Mouse (Mus musculus) spleen, postnatal 10 days (tissue): ENCODE data around the gene Mto1.

Experiments
- DNase-seq, 2 experiments: peaks; one replicate each; pipeline ENCODE4 v3.0.0; 2021 to 2022; ENCODE audit warnings: low spot score in 2 of 2

Gene Mto1

GRCm38 (mm10) chr9:78447973-78448873 lies at the start of gene Mto1, which contains the start of gene Gm17324:
Gene Mto1, plus strand, starts transcription at chr9:78448208.
Gene Gm17324, minus strand, starts transcription at chr9:78448786.
- peak; percentile 91 to 92 for DNase-seq

DNA sequence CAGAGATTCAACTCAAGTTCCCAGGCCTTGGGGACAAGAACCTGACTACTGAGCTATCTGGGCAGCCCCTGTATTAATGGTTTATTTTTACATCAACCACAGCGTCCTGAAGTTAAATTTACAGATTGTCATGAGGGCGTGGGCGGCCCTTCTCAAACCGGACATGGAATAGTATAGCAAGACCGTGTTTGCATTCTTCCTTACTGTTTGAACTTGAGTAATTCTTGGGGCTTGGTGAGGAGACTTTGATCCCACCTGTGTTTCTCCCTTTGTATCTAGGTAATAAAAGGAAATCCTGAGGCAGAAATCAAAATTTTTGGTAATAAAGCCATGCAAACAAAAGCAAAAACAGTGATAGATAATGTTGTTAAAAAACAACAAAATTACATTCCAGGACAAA lies 47.4 kb upstream of the Mto1 start:
- no peak for DNase-seq

DNA sequence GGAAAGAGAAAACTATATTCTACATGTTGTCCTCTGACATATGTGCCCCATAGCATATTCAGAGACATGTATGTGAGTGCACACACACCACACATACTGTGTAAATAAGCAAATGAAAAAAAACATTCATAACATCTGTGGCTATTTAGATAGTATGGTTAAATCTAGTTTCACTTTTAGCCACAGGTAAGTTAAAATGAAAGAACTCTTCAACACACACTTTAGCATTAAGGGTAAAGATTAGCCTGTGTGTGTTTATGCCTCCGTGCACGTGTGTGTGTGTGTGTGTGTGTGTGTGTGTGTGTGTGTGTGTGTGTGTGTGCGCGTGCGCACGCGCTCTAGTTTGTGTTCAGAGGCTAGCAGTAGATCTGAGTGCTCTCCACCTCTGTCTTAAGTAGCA lies 46.4 kb upstream of the Mto1 start:
- DNase-seq: no peak

DNA sequence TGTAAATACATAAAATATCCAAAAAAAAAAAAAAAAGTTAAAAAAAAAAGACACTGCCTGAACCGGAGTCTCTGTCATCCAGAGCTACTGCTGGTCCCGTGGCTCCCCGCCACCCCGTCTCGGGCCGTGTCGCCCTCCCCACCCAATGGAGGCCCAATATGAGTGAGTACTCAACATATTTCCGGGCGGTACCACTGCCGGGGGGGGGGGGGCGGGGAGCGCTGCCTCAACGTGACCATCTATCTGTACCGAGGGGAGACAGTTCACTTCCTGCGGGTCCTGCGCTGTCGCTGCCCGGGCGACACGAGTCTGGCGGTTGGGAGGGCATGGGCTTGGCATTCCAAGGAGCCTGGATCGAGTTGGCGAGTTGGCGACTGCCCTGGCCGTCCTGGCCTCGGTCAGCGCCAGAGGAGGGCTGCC lies 20.6 kb upstream of the Mto1 start:
- no peak for DNase-seq

- DNase-seq: peak in 1 of 2 experiments; percentile 23
Observed at GRCm38 (mm10) chr9:78428185-78428584, 19.8 kb upstream of the Mto1 start.

DNA sequence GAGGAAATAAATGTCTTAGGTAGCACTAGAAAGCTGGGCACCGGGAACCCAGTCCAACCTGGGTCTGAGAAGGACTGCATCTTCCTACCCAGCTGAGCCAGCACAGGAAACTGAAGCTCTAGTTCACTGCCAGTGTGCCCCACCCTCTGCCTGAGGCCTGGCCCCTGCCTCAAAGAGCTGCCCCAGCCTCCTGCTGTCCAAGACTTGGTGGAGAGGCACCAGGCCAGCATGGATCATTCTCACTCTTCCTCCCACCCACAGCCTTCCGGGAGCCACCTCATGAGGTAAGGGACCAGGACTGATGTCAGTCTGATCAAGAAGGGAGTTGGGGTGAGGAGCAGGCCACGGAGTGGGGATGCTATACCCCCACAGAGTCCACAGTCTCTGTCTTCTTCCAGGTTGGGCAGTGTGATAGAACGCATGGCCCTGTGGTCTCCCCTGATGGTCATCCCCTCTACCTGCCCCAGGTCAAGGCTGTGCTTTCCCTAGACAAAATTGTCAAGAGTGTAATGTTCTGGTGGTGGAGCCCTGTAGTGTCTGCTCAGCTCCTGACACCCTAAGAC lies 19.1 kb upstream of the Mto1 start:
- DNase-seq: peak in 1 of 2 experiments; percentile 18

GRCm38 (mm10) chr9:78429551-78429950 lies 18.5 kb upstream of the Mto1 start:
- no peak for DNase-seq

DNA sequence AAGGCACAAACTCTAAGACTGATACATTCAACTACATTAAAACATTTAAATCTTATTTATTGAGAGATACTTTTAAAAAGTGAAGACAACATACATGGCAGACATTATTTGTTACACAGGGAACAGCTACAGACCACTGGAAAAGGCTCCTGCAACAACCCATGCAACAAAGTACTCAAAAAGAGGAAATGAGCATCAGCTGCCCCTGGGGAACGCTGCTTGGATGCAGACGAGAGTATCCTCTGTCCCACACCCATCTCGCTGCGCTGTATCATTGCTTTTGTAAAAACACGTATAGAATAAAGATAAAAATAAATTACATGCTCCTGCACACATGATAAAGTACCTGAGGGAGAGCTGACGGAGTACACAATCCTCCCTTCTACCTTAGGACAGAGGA lies 17.5 kb upstream of the Mto1 start:
- DNase-seq: peak in 1 of 2 experiments; percentile 72

GRCm38 (mm10) chr9:78432471-78432870 lies 15.5 kb upstream of the Mto1 start:
- DNase-seq: no peak

DNA sequence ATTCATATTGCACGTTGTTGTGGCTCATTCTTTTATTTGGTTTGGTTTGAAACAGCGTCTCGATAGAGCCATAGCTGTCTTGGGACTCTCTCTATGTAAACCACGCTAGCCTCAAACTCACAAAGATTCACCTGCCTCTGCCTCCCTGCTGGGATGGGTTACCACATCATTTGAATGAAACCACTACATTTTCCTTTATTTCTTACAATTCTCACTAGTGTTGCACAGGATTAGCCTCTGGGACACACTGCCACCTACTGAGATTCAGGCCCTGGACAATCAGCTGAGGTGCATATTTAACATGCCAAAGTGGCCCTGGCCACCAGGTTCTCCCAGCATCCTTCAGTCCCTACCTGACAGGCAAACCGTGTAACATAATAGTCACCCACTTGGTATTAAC lies 8.6 kb upstream of the Mto1 start:
- no peak for DNase-seq

DNA sequence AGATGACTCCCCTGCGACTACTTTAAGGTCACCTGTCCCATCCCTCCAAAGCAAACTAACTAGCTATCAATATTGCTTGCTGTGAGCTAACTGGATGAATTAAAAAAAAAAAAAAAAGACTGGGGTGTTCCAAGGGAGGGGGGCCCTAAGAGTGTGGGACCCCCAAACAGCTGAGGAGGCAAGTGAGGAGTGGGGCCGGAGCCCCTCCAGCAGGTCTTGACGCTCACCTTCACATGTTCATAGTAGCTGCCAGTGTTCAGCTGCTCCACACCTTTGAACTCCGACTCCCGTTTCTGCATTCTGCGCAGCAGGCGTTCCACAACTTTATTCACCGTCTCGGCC lies 5.8 kb upstream of the Mto1 start:
- DNase-seq: no peak

GRCm38 (mm10) chr9:78442579-78443392 lies 5.2 kb upstream of the Mto1 start, which contains the start of gene Cgas:
Gene Cgas, minus strand, starts transcription at chr9:78443237.
- DNase-seq: peak; percentile 35 to 63

- no peak for DNase-seq
Observed at GRCm38 (mm10) chr9:78447606-78447972, 419 bp upstream of the Mto1 start.

DNA sequence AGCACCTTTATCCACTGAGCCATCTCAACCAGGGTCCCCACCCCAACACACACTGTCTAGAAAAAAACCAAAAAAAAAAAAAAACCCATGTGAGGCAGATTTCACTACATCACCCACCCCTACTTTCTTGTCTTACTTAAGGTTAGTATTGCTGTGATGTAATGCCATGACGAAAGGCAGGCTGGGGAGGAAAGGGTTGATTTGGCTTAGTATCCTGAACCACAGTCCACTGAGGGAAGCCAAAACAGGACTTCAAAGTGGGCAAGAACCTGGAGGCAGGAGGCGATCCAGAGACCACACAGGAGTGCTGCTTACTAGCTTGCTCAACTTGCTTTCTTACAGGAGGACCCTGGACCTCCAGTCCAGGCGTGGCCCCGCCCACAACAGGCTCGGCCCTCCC lies 2.4 kb downstream of the Mto1 start:
- no peak for DNase-seq

GRCm38 (mm10) chr9:78451382-78451781 lies 3.4 kb downstream of the Mto1 start:
- DNase-seq: peak in 1 of 2 experiments; percentile 55

DNA sequence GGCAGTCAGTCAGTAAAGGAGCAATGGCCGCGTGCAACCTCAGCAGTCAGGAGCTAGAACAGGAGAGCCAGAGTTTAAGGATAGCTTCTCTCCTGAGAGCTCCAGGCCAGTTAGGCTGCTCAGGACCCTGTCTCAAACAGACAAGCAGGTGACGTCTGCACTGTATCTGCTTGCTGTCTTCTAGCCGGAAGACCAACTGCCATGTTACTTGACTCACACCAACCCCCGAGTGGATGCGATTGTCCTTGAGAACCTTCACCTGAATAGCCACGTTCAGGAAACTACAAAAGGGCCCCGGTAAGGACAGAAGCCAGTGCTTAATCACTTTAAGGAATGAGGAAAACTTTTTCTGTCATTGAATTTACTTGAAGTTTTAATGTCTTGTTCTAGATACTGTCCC lies 9.0 kb downstream of the Mto1 start:
- no peak for DNase-seq

- DNase-seq: no peak
Observed at GRCm38 (mm10) chr9:78463337-78463736, 15.3 kb downstream of the Mto1 start.

DNA sequence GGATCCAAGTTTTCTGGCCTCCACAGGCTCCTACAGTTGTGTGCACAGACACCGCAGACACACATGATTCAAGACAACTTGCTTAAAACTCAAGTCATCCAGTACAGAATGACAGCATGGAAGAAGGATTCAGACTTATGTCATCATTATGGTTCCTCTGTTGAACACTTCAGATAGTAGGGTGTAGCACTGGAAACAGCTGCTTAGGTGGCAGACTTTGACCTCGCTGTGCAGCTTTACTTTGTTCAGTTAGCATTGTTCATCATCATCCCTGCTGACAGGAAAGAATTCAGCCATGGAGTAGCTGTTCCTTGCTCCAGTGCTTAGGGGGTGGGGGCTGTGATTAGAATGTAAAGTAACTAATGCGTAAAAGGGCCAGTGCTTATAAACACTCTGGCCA lies 17.7 kb downstream of the Mto1 start:
- no peak for DNase-seq

- DNase-seq: no peak
Observed at GRCm38 (mm10) chr9:78473588-78473987, 25.6 kb downstream of the Mto1 start.

DNA sequence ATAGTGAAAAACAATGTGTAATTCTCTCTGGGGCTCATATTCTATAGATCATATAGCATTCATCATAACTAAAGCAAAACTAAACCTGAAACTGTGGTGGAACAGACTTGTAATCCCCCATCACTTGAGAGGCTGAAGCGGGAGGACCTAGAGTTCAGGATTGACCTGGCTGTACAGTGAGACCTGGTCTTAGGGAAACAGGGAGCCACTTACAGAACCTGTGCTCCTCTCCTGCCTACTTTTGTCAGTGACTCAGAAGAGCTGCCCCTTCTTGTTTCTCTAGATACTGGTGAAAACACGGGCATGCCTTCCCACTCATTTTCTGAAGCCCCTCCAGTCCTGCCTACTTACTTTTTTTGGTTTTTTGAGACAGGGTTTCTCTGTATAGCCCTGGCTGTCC lies 26.3 kb downstream of the Mto1 start:
- no peak for DNase-seq

DNA sequence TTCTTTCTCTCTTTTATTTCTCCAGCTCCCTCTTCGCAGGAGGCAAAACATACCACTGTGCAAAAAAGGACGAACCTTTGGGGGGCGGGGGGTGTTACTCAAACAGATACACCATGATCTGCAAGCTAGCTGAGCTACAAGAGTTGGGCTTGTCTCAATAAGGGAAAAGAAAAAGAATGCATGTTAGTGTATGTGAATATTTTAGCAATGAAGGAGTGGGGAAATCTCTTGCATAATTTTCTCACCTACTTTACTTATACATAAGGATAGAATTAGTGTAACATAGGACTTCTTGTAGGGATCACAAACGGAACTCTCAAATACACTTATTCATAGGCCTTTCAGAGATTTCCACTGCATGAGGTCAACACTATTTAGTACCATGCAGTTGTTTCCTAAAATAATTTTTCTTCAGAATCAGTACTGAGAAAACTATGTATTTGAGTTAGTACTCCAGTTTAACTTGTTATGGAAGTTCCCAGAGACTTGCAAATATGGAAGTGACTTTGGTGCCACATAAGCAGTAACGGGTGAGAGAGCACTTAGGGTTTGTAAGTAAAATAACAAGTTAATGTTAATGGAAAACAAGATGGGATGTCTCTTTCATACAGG lies 26.9 kb downstream of the Mto1 start:
- DNase-seq: no peak

GRCm38 (mm10) chr9:78475383-78475780 lies 27.4 kb downstream of the Mto1 start:
- no peak for DNase-seq
